20 mouse cellular contexts compared by ENCODE assay signal in genomic region chr3:16071906-16072305, GRCm38 (mm10).
"Had no signal": no experiment of that assay in that cellular context is flagged by ENCODE, and none has a peak within 500 bp of the region (broad histone marks: within the 10 kb centered on the region; RNA-seq: fewer than 3 reads in every experiment).

No protein-coding gene starts in this region.

- DNase-seq: lung, adult 18-20 months; lung, embryonic 14.5 days; lung, postnatal 10 days; lung, postnatal 4 days; retina, postnatal 1 day; right cerebral cortex, adult 18-20 months; right cerebral cortex, postnatal 25 days; right cerebral cortex, postnatal 4 days; spleen, adult 18-20 months; thymus, adult 2 months; thymus, postnatal 25 days; thymus, postnatal 4 days had no signal

- H3K4me3 ChIP-seq: midbrain, embryonic 10.5 days; midbrain, embryonic 12.5 days; neural tube, embryonic 13.5 days; neural tube, embryonic 15.5 days; stomach, embryonic 15.5 days had no signal

- H3K27ac ChIP-seq: liver, embryonic 14.5 days; midbrain, embryonic 10.5 days; midbrain, embryonic 12.5 days; neural tube, embryonic 13.5 days; neural tube, embryonic 15.5 days; stomach, embryonic 15.5 days; stomach, postnatal 0 days had no signal

- ATAC-seq: midbrain, embryonic 16.5 days had no signal

- H3K4me1 ChIP-seq: midbrain, embryonic 10.5 days; midbrain, embryonic 12.5 days; neural tube, embryonic 13.5 days; neural tube, embryonic 15.5 days; stomach, embryonic 15.5 days had no signal

- H3K36me3 ChIP-seq: midbrain, embryonic 10.5 days; midbrain, embryonic 12.5 days; neural tube, embryonic 13.5 days; neural tube, embryonic 15.5 days; stomach, embryonic 15.5 days had no signal

- H3K9ac ChIP-seq: liver, embryonic 14.5 days; lung, embryonic 14.5 days; midbrain, embryonic 12.5 days; neural tube, embryonic 13.5 days; neural tube, embryonic 15.5 days; stomach, embryonic 15.5 days had no signal

- H3K27me3 ChIP-seq: midbrain, embryonic 12.5 days; neural tube, embryonic 13.5 days; neural tube, embryonic 15.5 days; stomach, embryonic 15.5 days had no signal

- H3K9me3 ChIP-seq: midbrain, embryonic 12.5 days; neural tube, embryonic 13.5 days; neural tube, embryonic 15.5 days; stomach, embryonic 15.5 days had no signal
